Mouse (Mus musculus): Measurements from ENCODE around the gene Sdsl.

- TF ChIP-seq CTCF (IDR thresholded peaks at IDR 0.05; ENCODE audit: control insufficient read depth, insufficient read depth, insufficient read length) (no peak), MYOG (IDR thresholded peaks at IDR 0.05; ENCODE audit: control insufficient read depth, extremely low read depth, insufficient read length) (no peak), CEBPB (IDR thresholded peaks at IDR 0.05; ENCODE audit: low read depth) (no peak), MYOD1 (IDR thresholded peaks at IDR 0.05; ENCODE audit: control insufficient read depth, insufficient read length, low read depth) (no peak)
Measured at GRCm38 (mm10) chr5:120438469-120438868, 34.1 kb downstream of the Sdsl start.
